Mouse (Mus musculus) urinary bladder, postnatal 10 days (tissue): ENCODE results near the gene Zer1.

Experiments used
- DNase-seq: peaks from one replicate; pipeline ENCODE4 v3.0.0; 2022; ENCODE audit warnings: low spot score

Gene Zer1

DNA sequence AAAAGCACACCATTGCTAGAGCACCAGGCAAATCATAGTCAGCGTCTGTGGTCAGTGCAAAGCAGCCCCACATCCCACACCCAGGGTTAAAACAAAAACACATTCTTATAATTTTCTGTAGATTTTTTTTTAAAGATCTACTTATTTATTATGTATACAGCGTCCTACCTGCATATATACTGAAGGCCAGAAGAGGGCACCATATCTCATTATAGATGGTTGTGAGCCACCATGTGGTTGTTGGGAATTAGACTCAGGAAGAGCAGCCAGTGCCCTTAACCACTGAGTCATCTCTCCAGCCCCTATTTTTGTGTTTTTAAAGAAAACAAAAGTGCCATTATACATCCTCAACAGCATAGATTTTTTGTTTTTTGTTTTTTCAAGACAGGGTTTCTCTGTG lies 4.4 kb upstream of the Zer1 start:
- no peak for DNase-seq

- no peak for DNase-seq
These were observed 485 bp downstream of the Zer1 start for GRCm38 (mm10) chr2:30123729-30124471.

GRCm38 (mm10) chr2:30122766-30123165 lies 1.6 kb downstream of the Zer1 start:
- DNase-seq = no peak

GRCm38 (mm10) chr2:30120269-30120668 lies 4.1 kb downstream of the Zer1 start:
- DNase-seq = no peak

GRCm38 (mm10) chr2:30119641-30120051 lies 4.7 kb downstream of the Zer1 start:
- DNase-seq = no peak

DNA sequence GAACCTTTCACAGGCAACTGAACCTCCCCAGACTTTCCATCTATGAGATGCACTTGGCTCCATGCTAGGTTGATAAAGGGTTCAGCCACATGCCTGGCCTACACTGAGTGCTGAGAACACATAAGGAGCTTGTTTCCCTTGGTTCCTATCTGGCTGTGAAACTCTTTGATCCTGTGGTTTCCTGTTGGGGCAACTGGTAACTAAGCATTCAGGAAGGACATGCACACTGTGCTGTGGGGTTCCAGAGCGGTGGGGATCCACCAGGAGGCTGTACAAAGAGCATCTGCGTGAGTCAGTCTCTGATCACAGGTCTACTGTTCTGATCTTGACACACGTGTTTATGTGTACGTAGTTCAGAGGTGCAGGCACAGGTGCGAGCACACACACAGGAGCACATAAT lies 11.8 kb downstream of the Zer1 start:
- no peak for DNase-seq

- no peak for DNase-seq
These were observed 12.9 kb downstream of the Zer1 start for GRCm38 (mm10) chr2:30111500-30111899.

DNA sequence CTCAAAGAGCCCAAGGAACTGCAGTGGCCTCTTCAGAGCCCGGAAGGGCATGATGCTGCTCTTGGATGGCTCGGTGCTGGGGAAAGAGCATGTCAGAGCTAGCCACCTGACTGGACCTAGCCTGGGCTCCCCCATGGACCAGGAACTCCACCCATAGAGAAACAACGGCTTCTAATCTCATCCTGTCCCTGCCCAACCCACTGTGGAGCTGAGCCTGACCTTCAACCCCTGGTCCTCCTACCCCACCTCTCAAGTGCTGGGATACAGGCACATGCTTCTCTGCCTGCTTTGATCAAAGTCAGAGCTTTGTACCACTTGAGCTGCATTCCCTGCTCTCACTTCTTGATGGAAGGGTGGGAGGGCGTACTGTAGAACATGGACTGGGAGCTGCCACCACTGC lies 16.1 kb downstream of the Zer1 start:
- no peak for DNase-seq

- DNase-seq = no peak
These were observed 16.7 kb downstream of the Zer1 start for GRCm38 (mm10) chr2:30107646-30108045.

GRCm38 (mm10) chr2:30106364-30106763 lies 18.0 kb downstream of the Zer1 start:
- no peak for DNase-seq

- no peak for DNase-seq
These were observed 24.2 kb downstream of the Zer1 start for GRCm38 (mm10) chr2:30100214-30100613.

- DNase-seq = no peak
These were observed 28.4 kb downstream of the Zer1 start for GRCm38 (mm10) chr2:30095882-30096527.

DNA sequence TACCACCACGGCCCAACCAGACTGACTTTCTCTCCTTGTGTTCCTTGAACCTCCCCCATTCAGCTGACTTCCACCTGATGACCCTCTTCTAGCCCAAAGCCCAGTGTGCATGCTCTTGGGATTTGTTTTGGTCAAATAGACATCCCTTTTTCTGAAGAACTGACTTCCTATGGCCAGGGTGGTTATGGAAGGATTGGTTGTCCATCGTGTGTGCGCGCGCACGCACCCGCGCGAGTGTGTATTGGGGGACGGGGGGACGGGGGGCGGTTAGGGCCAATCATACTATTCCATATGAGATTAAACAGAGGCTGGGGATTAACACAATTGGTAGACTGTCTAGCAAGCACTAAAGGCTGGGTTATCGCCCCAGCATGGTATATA lies 30.2 kb downstream of the Zer1 start:
- no peak for DNase-seq

- DNase-seq = peak; percentile 79
These were observed 30.7 kb downstream of the Zer1 start, which contains the start of gene Zdhhc12 for GRCm38 (mm10) chr2:30093471-30094207. Gene Zdhhc12 (minus strand): TSS chr2:30093648.

DNA sequence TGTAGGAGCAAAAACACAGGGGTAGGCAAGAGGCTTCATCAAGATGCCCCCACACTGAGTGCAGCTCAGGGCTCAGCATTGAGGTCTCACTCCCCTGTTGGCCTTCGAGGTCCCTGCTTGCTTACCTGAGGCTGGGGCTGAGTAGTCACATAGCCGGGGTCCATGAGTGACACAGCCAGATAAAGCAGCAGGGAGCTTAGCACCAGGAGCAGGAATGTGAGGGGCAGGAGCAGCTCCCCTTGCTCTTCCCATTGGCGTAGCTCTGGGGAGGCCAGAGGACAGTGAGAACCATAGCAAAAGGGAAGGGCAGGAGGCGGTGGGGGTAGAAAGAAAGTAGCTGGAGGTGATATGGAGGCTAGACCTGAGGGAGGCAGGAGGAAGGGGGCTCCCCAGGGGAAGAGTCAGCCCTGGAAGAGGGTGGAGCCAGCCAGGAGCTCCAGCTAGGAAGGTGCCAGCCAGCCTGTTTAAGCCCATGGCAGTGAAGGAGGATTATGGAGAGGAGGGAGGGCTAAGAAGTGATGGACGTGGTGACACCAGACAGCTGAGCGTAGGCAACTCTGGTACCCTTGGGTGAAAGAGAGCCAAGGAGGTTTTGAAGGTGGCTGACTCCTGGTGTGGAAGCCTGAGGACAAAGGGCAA lies 32.0 kb downstream of the Zer1 start:
- DNase-seq = no peak

DNA sequence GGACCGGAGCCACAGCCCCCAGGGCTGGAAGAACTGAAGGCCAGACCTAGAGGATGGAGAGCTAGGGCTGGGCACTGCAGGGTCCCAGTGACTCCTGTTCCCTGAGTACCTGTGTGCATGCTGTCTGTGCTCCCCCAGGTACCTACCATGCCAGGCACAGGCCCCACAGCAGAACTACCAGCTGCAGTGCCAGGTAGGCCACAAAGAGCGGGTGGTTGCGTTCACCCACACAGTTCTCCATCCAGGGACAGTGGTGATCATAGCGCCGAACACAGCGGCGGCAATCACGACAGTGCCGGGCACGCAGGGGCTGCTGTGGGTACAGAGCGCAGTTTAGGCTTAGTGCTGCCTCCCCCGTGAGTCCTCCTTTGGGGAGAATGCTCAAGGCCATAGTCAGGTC lies 32.9 kb downstream of the Zer1 start:
- no peak for DNase-seq

- DNase-seq = no peak
These were observed 37.1 kb downstream of the Zer1 start for GRCm38 (mm10) chr2:30087310-30087709.

DNA sequence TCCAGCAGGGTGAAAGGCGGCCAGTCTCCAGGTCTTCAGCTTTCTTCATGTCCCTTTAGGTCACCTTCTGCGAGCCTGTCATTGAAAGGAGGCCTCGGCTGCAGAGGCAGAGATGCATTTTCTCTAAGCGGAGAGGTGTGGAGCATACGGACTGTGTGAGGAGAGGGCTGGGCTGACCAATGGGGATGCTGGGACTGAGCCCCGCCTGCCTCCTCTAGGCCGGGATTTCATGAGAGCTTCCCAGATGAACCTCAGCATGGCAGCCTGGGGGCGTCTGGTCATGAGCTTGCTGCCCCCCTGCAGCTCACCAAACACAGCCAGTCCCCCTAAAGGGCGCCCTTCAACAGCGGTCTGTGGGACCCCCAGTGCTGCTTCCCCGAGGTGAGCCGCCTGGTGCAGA lies 39.8 kb downstream of the Zer1 start:
- DNase-seq = no peak

- no peak for DNase-seq
These were observed 40.3 kb downstream of the Zer1 start for GRCm38 (mm10) chr2:30084113-30084512.

DNA sequence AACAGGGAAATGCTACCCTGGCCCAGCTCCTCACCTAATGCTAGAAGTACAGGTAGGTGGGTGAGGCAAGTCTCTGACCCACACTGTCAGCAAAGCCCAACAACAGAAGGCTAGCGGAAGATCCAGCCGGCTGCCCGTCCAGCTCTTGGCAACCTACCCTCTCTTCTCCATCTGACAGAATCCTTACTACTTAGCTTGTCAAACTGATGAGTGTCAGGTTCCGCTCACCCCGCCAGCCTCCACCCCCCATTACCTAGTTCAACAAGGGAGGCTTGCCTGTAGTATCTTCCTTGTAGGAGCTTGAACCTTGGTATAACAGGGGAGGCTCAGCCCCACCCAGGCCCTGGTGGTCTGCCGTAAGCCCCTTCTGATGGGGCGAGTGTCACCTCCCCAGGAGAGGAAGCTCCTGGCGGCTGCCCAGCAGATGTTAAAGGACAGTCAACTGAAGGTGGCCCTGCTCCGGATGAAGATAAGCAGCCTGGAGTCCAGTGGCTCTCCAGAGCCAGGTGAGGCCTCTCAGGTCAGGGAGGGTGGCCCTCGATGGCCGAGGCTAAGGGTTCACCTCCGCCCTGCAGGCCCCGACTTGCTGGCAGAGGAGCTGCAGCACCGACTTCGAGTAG lies 44.1 kb downstream of the Zer1 start:
- DNase-seq = no peak

GRCm38 (mm10) chr2:30078760-30079159 lies 45.6 kb downstream of the Zer1 start:
- DNase-seq = no peak

- DNase-seq = no peak
These were observed 46.1 kb downstream of the Zer1 start for GRCm38 (mm10) chr2:30078349-30078712.
